Mouse (Mus musculus) lung, postnatal 14 days (tissue): ENCODE results near the gene Cwc25.
"Not testable (repeated sequence)": the region's sequence is repeated elsewhere in the genome, so short reads cannot be mapped to it uniquely, and the experiment has no call there.

Experiments used
- DNase-seq: peaks from one replicate; pipeline ENCODE4 v3.0.0; 2021

Gene Cwc25

GRCm38 (mm10) chr11:97719041-97719440, 47.3 kb downstream of the Cwc25 start:
- no peak for DNase-seq

GRCm38 (mm10) chr11:97718281-97718860, 48.0 kb downstream of the Cwc25 start:
- no peak for DNase-seq

- DNase-seq, result no peak
These were observed 48.7 kb downstream of the Cwc25 start for GRCm38 (mm10) chr11:97717369-97718280.

GRCm38 (mm10) chr11:97716021-97716420, 50.3 kb downstream of the Cwc25 start:
- DNase-seq, result no peak

GRCm38 (mm10) chr11:97714784-97715760, 51.3 kb downstream of the Cwc25 start:
- peak; percentile 56 for DNase-seq

GRCm38 (mm10) chr11:97714356-97714755, 52.0 kb downstream of the Cwc25 start:
- DNase-seq, result no peak

- peak; percentile 32 for DNase-seq
These were observed 52.5 kb downstream of the Cwc25 start for GRCm38 (mm10) chr11:97713896-97714295.

GRCm38 (mm10) chr11:97712286-97712685, 54.1 kb downstream of the Cwc25 start:
- DNase-seq, result no peak

GRCm38 (mm10) chr11:97711200-97711900, 55.0 kb downstream of the Cwc25 start:
- no peak for DNase-seq

- not testable (repeated sequence) for DNase-seq
These were observed 56.3 kb downstream of the Cwc25 start for GRCm38 (mm10) chr11:97710067-97710466.

GRCm38 (mm10) chr11:97703039-97703826, 63.1 kb downstream of the Cwc25 start, which contains the start of gene Psmb3:
Gene Psmb3, plus strand, starts transcription at chr11:97703399.
- peak; percentile 100 for DNase-seq

GRCm38 (mm10) chr11:97702393-97702745, 64.0 kb downstream of the Cwc25 start:
- DNase-seq, result peak; percentile 94

GRCm38 (mm10) chr11:97701581-97702392, 64.6 kb downstream of the Cwc25 start:
- DNase-seq, result no peak

- DNase-seq, result peak; percentile 47
These were observed 65.4 kb downstream of the Cwc25 start for GRCm38 (mm10) chr11:97700746-97701580.

GRCm38 (mm10) chr11:97700003-97700745, 66.2 kb downstream of the Cwc25 start, which contains the start of gene Pcgf2:
Gene Pcgf2, minus strand, starts transcription at chr11:97700497.
- peak; percentile 90 for DNase-seq

GRCm38 (mm10) chr11:97699626-97700002, 66.7 kb downstream of the Cwc25 start:
- DNase-seq, result peak; percentile 94

- peak; percentile 84 for DNase-seq
These were observed 67.4 kb downstream of the Cwc25 start for GRCm38 (mm10) chr11:97698741-97699611.
